Mouse (Mus musculus) brain, embryonic 14.5 days (tissue): ENCODE results near the gene Pde4d.

Experiments
- CTCF ChIP-seq: fragments of 200-500 bp; IDR thresholded peaks from 2 replicates; pipeline ENCODE4 v1.5.1; 2012; ENCODE audit warnings: inconsistent platforms, mild to moderate bottlenecking, moderate library complexity, borderline replicate concordance; ENCODE audit not compliant: insufficient read depth, insufficient read length; ENCODE audit errors: extremely low read depth
- POLR2A ChIP-seq: fragments of 200-500 bp; IDR thresholded peaks from 2 replicates; pipeline ENCODE4 v1.6.1; 2012; ENCODE audit warnings: mild to moderate bottlenecking, inconsistent platforms, borderline replicate concordance; ENCODE audit not compliant: poor library complexity, insufficient read depth, insufficient read length, severe bottlenecking; ENCODE audit errors: extremely low read depth

DNA sequence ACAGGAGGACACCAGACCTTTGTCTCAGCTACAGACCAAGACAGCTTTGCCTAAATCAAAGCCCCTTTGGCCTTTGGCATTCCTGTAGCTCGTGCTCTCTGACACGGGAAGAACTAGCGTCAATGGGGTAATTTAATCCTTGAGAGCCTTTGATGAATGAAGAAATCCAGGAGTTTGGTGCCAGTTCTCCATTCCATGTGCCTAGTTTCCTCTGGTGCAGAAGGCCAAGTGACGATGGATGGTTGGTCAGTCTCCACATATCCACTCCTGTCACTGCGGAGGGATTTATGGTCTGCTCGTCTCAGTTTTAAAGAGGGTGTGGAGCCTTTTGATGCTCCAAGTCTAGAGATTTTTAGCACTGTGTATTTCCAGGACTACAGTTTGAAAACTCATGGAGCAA is 1036.4 kb downstream of the Pde4d start:
- TF ChIP-seq CTCF (no peak), POLR2A (no peak)
